Mouse (Mus musculus) hindbrain, embryonic 14.5 days (tissue): ENCODE data around the gene Fgfr2. TPM values are rescaled to one million over a fixed set of nuclear protein-coding genes. Genes with fewer than 3 reads are reported as not detected.

Source experiments
- ATAC-seq: fragments of 200-750 bp; cut with Nextera tagmentation; 2 replicates; pipeline ENCODE4 v1.8.0; 2017; ENCODE audit warnings: moderate number of reproducible peaks, mild to moderate bottlenecking, moderate TSS enrichment, moderate library complexity; ENCODE audit not compliant: low FRiP score
- DNase-seq: peaks from one replicate; pipeline ENCODE4 v3.0.0-alpha.2; 2015; ENCODE audit warnings: low spot score
- H3K27ac ChIP-seq: fragments of 300-500 bp; sonication (generic); 2 replicates; pipeline ENCODE4 v1.5.1; 2014; ENCODE audit warnings: mild to moderate bottlenecking, moderate library complexity
- H3K27me3 ChIP-seq: fragments of 300-500 bp; sonication (generic); 2 replicates; pipeline ENCODE4 v1.6.1; 2014; ENCODE audit warnings: mild to moderate bottlenecking, low read length, mixed read lengths; ENCODE audit not compliant: control insufficient read depth, insufficient read depth
- H3K36me3 ChIP-seq: fragments of 300-500 bp; sonication (generic); replicated peaks from 2 replicates; pipeline ENCODE4 v1.6.1; 2014; ENCODE audit not compliant: control insufficient read depth, insufficient read depth
- H3K4me1 ChIP-seq: fragments of 300-500 bp; sonication (generic); replicated peaks from 2 replicates; pipeline ENCODE4 v1.6.1; 2014; ENCODE audit warnings: antibody characterized with exemption, low read length, mixed read lengths; ENCODE audit not compliant: control insufficient read depth, insufficient read depth
- H3K4me2 ChIP-seq: fragments of 300-500 bp; sonication (generic); replicated peaks from 2 replicates; pipeline ENCODE4 v1.6.1; 2014; ENCODE audit warnings: mild to moderate bottlenecking, moderate library complexity
- H3K4me3 ChIP-seq: fragments of 300-500 bp; sonication (generic); replicated peaks from 2 replicates; pipeline ENCODE4 v1.5.1; 2014; ENCODE audit warnings: mild to moderate bottlenecking, low read length
- H3K9ac ChIP-seq: fragments of 300-500 bp; sonication (generic); 2 replicates; pipeline ENCODE4 v1.6.1; 2014
- H3K9me3 ChIP-seq: fragments of 300-500 bp; sonication (generic); 2 replicates; pipeline ENCODE4 v1.6.1; 2016; ENCODE audit warnings: low read length; ENCODE audit not compliant: control insufficient read depth
- WGBS: fragments of 180-500 bp; shearing (Covaris S2); extraction: QIAGEN DNeasy Blood & Tissue Kit; methylation state at CpG from one replicate; pipeline ENCODE4 v1.1.7; 2014; 5-methylcytosine and 5-hydroxymethylcytosine counted together
- polyA plus RNA-seq: library from polyadenylated mRNA; unstranded; fragments of >200 nt; fragmentation: Nextera tagmentation; extraction: Ambion mirVana; gene quantifications from 2 replicates; pipeline ENCODE4 v1.2.1, GENCODE M21; 2014

The Fgfr2 gene
- polyA plus RNA-seq, 1 experiment from 2014 or later = 43.5 TPM

DNA sequence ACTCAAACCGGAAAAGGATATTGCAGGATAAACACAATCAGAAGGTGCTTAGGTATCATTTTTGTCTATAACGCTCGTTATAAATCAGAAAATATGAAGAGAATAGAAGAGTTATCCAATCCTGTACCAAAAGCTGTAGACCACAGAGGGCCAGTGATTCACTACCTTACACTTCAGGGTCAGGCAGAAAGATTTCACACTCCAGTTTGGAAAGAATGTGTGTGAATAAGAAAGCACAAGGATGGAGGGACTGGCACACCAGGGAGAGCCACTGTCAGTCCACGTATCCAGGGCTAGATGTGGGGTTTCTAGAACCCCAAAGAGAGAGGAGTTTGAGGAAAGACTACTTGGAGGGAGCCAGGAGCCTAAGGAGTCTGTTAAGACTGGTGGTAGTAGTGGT, 546.3 kb downstream of the Fgfr2 start:
- Histone ChIP-seq H3K9me3 (no peaks in the 10 kb centered on the region), H3K4me2 (peak overlapping the region; percentile 79), H3K36me3 (no peaks in the 10 kb centered on the region), H3K9ac (no peak overlapping the region), H3K4me1 (peaks cover 6% of the 10 kb centered on the region; the same call in 1 of the 2 replicates), H3K27me3 (0 out of 2 replicates have a peak, but pooled peaks cover 5% of the 10 kb centered on the region), H3K4me3 (no peak overlapping the region), H3K27ac (no peak overlapping the region)
- DNase-seq (no peak), ATAC-seq (no peak)
- 60% methylated on average over 4 of the region's 4 CpGs for WGBS

DNA sequence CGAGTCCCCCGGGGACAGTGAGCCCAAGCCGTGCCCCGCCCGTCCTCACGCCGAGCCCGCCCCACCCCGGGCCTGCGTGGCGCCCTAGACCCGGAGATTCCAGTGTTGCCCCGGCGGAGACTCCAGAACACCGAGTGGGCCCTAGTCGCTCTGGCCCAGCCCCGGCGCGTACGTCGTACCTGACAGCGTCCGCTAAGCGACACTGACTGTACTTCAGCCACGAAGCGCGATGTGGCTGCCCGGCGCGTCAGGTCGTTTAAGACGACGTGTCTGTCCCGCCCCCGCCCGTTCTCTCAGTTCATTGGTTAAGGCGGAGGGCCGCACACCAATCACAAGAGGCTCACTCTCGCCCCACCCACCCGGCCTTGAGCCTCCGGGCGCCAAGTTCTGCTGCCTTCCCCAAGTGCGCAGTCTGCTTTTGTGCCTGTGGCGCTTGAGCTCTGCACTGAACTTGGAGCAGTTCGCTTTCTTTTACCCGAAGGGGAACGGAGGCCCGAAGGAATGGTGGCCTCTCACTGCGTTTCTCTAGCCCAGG, 547.0 kb downstream of the Fgfr2 start, which contains the start of gene Oat:
TSS of gene Oat (minus strand) at position 283 of the 535 bp plus-strand sequence.
- H3K27me3 ChIP-seq = 0 out of 2 replicates have a peak, but pooled peaks cover 5% of the 10 kb centered on the region
- H3K36me3 ChIP-seq = no peaks in the 10 kb centered on the region
- H3K9ac ChIP-seq = peak within 1 kb of the TSS; percentile 66
- ATAC-seq = peak; percentile 97
- DNase-seq = peak; percentile 92
- 1% methylated on average over 49 of the region's 49 CpGs for WGBS
- H3K4me3 ChIP-seq = peak within 1 kb of the TSS; percentile 60
- H3K9me3 ChIP-seq = no peaks in the 10 kb centered on the region
- H3K4me1 ChIP-seq = peaks cover 6% of the 10 kb centered on the region; the same call in 1 of the 2 replicates
- H3K27ac ChIP-seq = peak within 1 kb of the TSS; percentile 92
- H3K4me2 ChIP-seq = peak within 1 kb of the TSS; percentile 79

DNA sequence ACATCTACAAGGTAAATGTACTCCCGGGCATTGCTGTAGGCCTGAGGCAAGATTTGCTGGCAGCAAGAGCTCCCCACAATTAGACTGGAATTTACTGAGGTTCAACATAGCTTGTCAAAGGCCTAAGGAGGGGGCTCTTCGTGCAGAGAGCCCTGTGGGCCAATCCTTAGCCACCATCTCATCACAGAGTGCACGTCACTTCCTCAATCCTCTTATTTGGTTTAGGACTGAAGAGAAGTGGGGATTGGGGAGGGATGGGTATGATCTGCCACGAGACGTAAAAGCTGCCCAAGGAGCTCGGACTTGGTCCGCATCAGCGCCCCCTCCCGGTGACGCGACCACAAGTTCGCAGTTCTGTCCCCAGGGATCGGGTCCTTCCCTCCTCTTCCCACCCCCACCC, 547.5 kb downstream of the Fgfr2 start:
- peaks cover 6% of the 10 kb centered on the region; the same call in 1 of the 2 replicates for H3K4me1 ChIP-seq
- 0 out of 2 replicates have a peak, but pooled peaks cover 5% of the 10 kb centered on the region for H3K27me3 ChIP-seq
- ATAC-seq (peak; percentile 86), DNase-seq (peak; percentile 80)
- H3K4me3 ChIP-seq = peak overlapping the region; percentile 60
- H3K9ac ChIP-seq = peak overlapping the region; percentile 66
- under 1% methylated on average over 13 of the region's 13 CpGs for WGBS
- no peaks in the 10 kb centered on the region for H3K9me3 ChIP-seq
- peak overlapping the region; percentile 79 for H3K4me2 ChIP-seq
- peak overlapping the region; percentile 92 for H3K27ac ChIP-seq
- no peaks in the 10 kb centered on the region for H3K36me3 ChIP-seq

DNA sequence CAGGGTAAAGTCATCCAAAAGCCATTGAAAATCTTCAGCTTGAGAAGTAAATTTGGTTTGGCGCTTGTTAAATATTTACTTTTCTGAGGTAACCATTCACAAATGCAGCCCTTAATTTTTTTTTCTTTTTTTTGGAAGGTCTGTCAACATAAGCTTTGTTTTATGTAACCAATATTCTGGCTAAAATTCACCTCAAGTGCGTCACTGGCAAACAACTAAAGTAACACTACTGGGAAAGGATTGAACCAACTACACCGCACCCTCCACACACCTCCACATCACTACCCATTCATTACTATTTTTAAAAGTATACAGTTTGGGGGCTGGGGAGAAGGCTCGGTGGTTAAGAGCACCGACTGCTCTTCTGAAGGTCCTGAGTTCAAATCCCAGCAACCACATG, 548.5 kb downstream of the Fgfr2 start:
- H3K9me3 ChIP-seq = no peaks in the 10 kb centered on the region
- H3K4me1 ChIP-seq = peaks cover 6% of the 10 kb centered on the region; the same call in 1 of the 2 replicates
- H3K27ac ChIP-seq = no peak overlapping the region
- no peak overlapping the region for H3K4me3 ChIP-seq
- 0 out of 2 replicates have a peak, but pooled peaks cover 5% of the 10 kb centered on the region for H3K27me3 ChIP-seq
- ATAC-seq = no peak
- no peak overlapping the region for H3K9ac ChIP-seq
- no peaks in the 10 kb centered on the region for H3K36me3 ChIP-seq
- WGBS = 96% methylated on average over 5 of the region's 5 CpGs
- no peak for DNase-seq
- no peak overlapping the region for H3K4me2 ChIP-seq

DNA sequence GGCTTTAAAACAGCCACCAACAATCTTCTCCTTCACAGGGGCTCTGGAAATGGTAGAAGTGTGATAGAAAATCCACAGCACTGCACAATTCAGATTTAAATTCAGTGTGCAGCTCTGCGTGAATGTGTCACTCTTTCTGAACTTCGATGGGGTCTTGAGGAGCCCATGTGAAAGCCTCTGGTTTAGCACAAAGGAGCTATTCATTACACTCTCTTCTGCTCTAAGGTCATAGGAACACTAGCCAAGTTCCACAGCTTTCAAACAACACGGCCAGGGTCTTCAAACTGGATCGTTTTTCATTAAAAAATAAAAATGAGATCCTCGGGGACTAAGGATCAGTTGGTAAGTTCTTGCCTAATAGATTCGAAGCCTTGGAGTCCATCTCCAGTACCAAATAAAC, 549.9 kb downstream of the Fgfr2 start:
- ATAC-seq (no peak), DNase-seq (no peak)
- Histone ChIP-seq H3K27me3 (0 out of 2 replicates have a peak, but pooled peaks cover 5% of the 10 kb centered on the region), H3K9ac (0 out of 2 replicates have a peak overlapping the region, but pooled peaks have one; percentile 1), H3K27ac (peak overlapping the region; percentile 38), H3K4me3 (no peak overlapping the region), H3K4me2 (peak overlapping the region; percentile 28; the same call in 1 of the 2 replicates), H3K4me1 (peaks cover 6% of the 10 kb centered on the region; the same call in 1 of the 2 replicates), H3K36me3 (0 out of 2 replicates have a peak, but pooled peaks cover 8% of the 10 kb centered on the region), H3K9me3 (no peaks in the 10 kb centered on the region)
- WGBS = 32% methylated on average over 6 of the region's 6 CpGs

DNA sequence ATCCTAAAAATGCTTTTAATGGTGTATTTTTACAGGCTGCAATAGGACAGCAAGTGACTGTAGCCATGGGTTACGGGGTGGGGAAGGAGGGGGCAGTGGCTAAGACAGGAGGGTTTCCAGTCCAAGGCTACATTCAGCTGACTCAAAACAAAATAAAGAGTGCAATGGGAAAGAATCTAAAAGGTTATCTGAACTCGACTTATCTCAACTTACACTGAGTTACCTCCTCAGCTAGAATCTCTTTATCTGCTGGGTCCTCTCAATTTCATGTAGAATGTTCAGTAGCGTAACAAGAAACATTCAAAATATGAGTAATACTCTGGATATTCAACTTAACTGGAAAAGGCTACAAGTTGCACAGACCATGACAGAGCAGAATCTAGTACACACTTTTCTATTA, 550.4 kb downstream of the Fgfr2 start:
- Histone ChIP-seq H3K36me3 (peaks cover 8% of the 10 kb centered on the region; the same call in 1 of the 2 replicates), H3K4me3 (no peak overlapping the region), H3K4me1 (peaks cover 6% of the 10 kb centered on the region; the same call in 1 of the 2 replicates), H3K9me3 (no peaks in the 10 kb centered on the region), H3K27ac (peak overlapping the region; percentile 38), H3K9ac (no peak overlapping the region), H3K4me2 (peak overlapping the region; percentile 28; the same call in 1 of the 2 replicates), H3K27me3 (0 out of 2 replicates have a peak, but pooled peaks cover under 1% of the 10 kb centered on the region)
- ATAC-seq = no peak
- no peak for DNase-seq
- 63% methylated on average over 3 of the region's 3 CpGs for WGBS

DNA sequence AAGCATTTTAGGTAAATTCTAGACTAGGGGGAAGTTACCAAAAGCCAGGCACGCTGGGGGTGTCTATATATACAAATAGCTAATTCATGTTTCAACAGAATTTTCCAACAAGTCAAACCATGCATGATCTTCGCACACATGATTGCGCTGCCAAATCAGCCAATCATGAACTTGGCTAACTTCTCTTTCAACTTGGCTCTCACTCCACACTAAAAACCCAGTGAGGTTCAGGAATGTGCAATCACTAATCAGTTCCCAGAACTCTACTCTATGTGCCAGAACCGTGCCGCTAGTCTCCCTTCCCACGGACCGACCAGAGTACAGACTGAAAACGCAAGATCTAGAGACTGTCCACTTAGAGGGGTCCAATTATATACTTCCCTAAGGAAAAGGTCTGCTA, 551.7 kb downstream of the Fgfr2 start:
- Histone ChIP-seq H3K4me2 (peak overlapping the region; percentile 6), H3K9ac (no peak overlapping the region), H3K4me3 (no peak overlapping the region), H3K9me3 (no peaks in the 10 kb centered on the region), H3K27ac (0 out of 2 replicates have a peak overlapping the region, but pooled peaks have one; percentile 46), H3K4me1 (peaks cover 6% of the 10 kb centered on the region; the same call in 1 of the 2 replicates), H3K36me3 (peaks cover 13% of the 10 kb centered on the region), H3K27me3 (no peaks in the 10 kb centered on the region)
- ATAC-seq (no peak), DNase-seq (no peak)
- 81% methylated on average over 8 of the region's 8 CpGs for WGBS

DNA sequence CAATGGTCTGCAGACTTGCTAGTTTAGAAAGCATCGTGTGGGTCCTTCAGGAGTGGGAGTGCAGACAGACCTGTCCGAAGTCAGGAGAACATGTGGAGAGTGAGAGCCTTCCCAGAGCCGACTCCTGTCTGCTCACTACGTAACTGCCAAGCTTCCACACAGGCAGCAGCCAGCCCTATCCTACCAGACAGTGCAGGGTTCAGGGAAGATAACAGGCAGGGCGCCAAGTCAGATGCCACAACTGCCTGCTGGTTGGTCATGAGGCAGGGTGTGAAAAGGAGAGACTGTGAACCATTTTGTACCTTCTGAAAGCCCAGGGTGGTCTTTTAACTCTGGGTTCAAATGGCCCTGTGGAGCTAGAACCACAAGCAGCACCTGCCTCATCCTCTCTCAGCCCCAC, 553.1 kb downstream of the Fgfr2 start:
- ATAC-seq (no peak), DNase-seq (no peak)
- peaks cover under 1% of the 10 kb centered on the region; the same call in 1 of the 2 replicates for H3K4me1 ChIP-seq
- no peak overlapping the region for H3K9ac ChIP-seq
- no peak overlapping the region for H3K4me2 ChIP-seq
- 82% methylated on average over 5 of the region's 5 CpGs for WGBS
- H3K4me3 ChIP-seq = no peak overlapping the region
- H3K36me3 ChIP-seq = peaks cover 19% of the 10 kb centered on the region
- no peaks in the 10 kb centered on the region for H3K9me3 ChIP-seq
- H3K27ac ChIP-seq = no peak overlapping the region
- no peaks in the 10 kb centered on the region for H3K27me3 ChIP-seq

DNA sequence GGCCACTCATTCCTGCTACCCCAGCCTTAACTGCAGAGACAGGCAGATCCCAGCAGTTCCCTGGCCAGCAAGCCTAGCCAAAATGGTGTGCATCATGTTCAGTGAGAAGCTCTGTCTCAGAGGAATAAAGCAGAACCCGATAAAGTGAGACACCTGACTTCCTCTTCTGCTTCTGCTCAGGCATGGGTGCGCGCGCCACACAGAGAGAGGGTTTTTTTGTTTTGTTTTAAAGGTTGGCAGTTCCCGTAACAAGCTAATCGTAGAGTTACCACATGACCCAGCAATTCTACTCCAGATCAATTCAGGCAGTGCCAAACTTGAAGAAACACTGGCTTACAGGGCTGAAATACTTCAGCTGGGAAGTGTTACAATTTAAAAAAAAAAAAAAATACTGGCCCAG, 554.3 kb downstream of the Fgfr2 start:
- Histone ChIP-seq H3K4me2 (no peak overlapping the region), H3K4me3 (no peak overlapping the region), H3K27ac (no peak overlapping the region), H3K9me3 (no peaks in the 10 kb centered on the region), H3K9ac (no peak overlapping the region), H3K36me3 (peaks cover 31% of the 10 kb centered on the region), H3K4me1 (no peaks in the 10 kb centered on the region), H3K27me3 (no peaks in the 10 kb centered on the region)
- no peak for DNase-seq
- no peak for ATAC-seq
- WGBS = 85% methylated on average over 6 of the region's 6 CpGs
